Comparison of ENCODE assay signal across 8 mouse cellular contexts in genomic region chr15:99651984-99652872, GRCm38 (mm10). TPM values are rescaled to one million over a fixed set of nuclear protein-coding genes. Genes with fewer than 3 reads are reported as not detected.
DNase-seq lines count a peak whose midpoint lies in the region; ATAC-seq and TF ChIP-seq lines count a peak whose summit lies in the region.

No protein-coding gene starts in this region.

- no peak for TF ChIP-seq CTCF in intestine, postnatal 0 days (IDR thresholded peaks at IDR 0.05; ENCODE audit: low read depth)

- peaks cover 46% of the 10 kb centered on the region for H3K27me3 ChIP-seq in kidney, embryonic 15.5 days
- H3K27me3 ChIP-seq in embryonic facial prominence, embryonic 13.5 days = peaks cover 48% of the 10 kb centered on the region
- no peaks in the 10 kb centered on the region for H3K27me3 ChIP-seq in intestine, postnatal 0 days (replicated peaks; ENCODE audit: control insufficient read depth, insufficient read depth, low read length)

- H3K4me1 ChIP-seq in kidney, embryonic 15.5 days = peaks cover 49% of the 10 kb centered on the region
- peaks cover 54% of the 10 kb centered on the region for H3K4me1 ChIP-seq in embryonic facial prominence, embryonic 13.5 days
- no peaks in the 10 kb centered on the region for H3K4me1 ChIP-seq in intestine, postnatal 0 days (replicated peaks; ENCODE audit: control insufficient read depth, insufficient read depth, low read length)

- peak overlapping the region; percentile 96 for H3K4me3 ChIP-seq in kidney, embryonic 15.5 days (replicated peaks)
- peak overlapping the region; percentile 85 for H3K4me3 ChIP-seq in embryonic facial prominence, embryonic 13.5 days
- peak overlapping the region; percentile 71 for H3K4me3 ChIP-seq in intestine, postnatal 0 days (ENCODE audit: low read depth, low read length)

- H3K27ac ChIP-seq in kidney, embryonic 15.5 days = no peak overlapping the region
- H3K27ac ChIP-seq in embryonic facial prominence, embryonic 13.5 days = no peak overlapping the region
- no peak overlapping the region for H3K27ac ChIP-seq in intestine, postnatal 0 days (ENCODE audit: low read depth, low read length)

- whole genome bisulfite sequencing in kidney, embryonic 15.5 days = 70% methylated on average over 10 of the region's 10 CpGs
- WGBS in embryonic facial prominence, embryonic 13.5 days = 67% methylated on average over 10 of the region's 10 CpGs
- WGBS in intestine, postnatal 0 days = 51% methylated on average over 10 of the region's 10 CpGs

- H3K4me2 ChIP-seq in kidney, embryonic 15.5 days = peak overlapping the region; percentile 80
- peak overlapping the region; percentile 80 for H3K4me2 ChIP-seq in embryonic facial prominence, embryonic 13.5 days
- peak overlapping the region; percentile 95 for H3K4me2 ChIP-seq in intestine, postnatal 0 days (replicated peaks; ENCODE audit: low read depth)

- no peak for DNase-seq in kidney, postnatal 14 days
- no peak for DNase-seq in adrenal gland, postnatal 36 days
- no peak for DNase-seq in layer of hippocampus, adult 11-12 months (ENCODE audit: low spot score)
- DNase-seq in kidney, adult 11 months = no peak

- peak overlapping the region; percentile 92; the same call in 1 of the 2 replicates for H3K9ac ChIP-seq in kidney, embryonic 15.5 days
- 0 out of 2 replicates have a peak overlapping the region, but pooled peaks have one; percentile 22 for H3K9ac ChIP-seq in embryonic facial prominence, embryonic 13.5 days
- H3K9ac ChIP-seq in intestine, postnatal 0 days (ENCODE audit: low read depth, low read length) = no peak overlapping the region

- no peaks in the 10 kb centered on the region for H3K36me3 ChIP-seq in kidney, embryonic 15.5 days
- H3K36me3 ChIP-seq in embryonic facial prominence, embryonic 13.5 days = no peaks in the 10 kb centered on the region
- H3K36me3 ChIP-seq in intestine, postnatal 0 days (ENCODE audit: control insufficient read depth, insufficient read depth) = no peaks in the 10 kb centered on the region

- ATAC-seq in kidney, embryonic 15.5 days (replicated peaks; ENCODE audit: low FRiP score) = no peak
- ATAC-seq in embryonic facial prominence, embryonic 13.5 days (ENCODE audit: insufficient number of reproducible peaks, insufficient read depth, low FRiP score, low TSS enrichment, low read depth) = no peak
- ATAC-seq in intestine, postnatal 0 days = no peak
- ATAC-seq in monocyte, adult 5-6 weeks (replicated peaks; ENCODE audit: insufficient number of reproducible peaks, low FRiP score, low TSS enrichment, poor library complexity, severe bottlenecking) = peak; percentile 25; the same call in 1 of the 2 replicates

- no peaks in the 10 kb centered on the region for H3K9me3 ChIP-seq in kidney, embryonic 15.5 days (replicated peaks)
- no peaks in the 10 kb centered on the region for H3K9me3 ChIP-seq in embryonic facial prominence, embryonic 13.5 days
- no peaks in the 10 kb centered on the region for H3K9me3 ChIP-seq in intestine, postnatal 0 days (ENCODE audit: control insufficient read depth)

RNA-seq across cellular contexts. Expression of gene Racgap1, which starts 0.8 kb away (rescaled TPM):
- polyA plus RNA-seq in kidney, embryonic 15.5 days (2015; fragmentation: Nextera tagmentation; extraction: Ambion mirVana) = 141 and 147 TPM in 2 replicates
- 131 and 132 TPM in 2 replicates for polyA plus RNA-seq in embryonic facial prominence, embryonic 13.5 days (2015; fragmentation: Nextera tagmentation; extraction: Ambion mirVana)
- 23.2 and 25.7 TPM in 2 replicates for polyA plus RNA-seq in intestine, postnatal 0 days (2015; fragmentation: Nextera tagmentation; extraction: Ambion mirVana)
- 16.4 to 36.9 TPM (median 17.8 TPM) in 3 replicates for total RNA-seq in monocyte, adult 5-6 weeks (2017)
- total RNA-seq in adrenal gland, postnatal 36 days (2021) = 1 to 10 TPM; 7.6 to 7.7 TPM

RNA-seq across cellular contexts. Expression of gene Asic1, which starts 17.9 kb away (rescaled TPM):
- 1.4 and 1.8 TPM in 2 replicates for polyA plus RNA-seq in kidney, embryonic 15.5 days (2015; fragmentation: Nextera tagmentation; extraction: Ambion mirVana)
- 3.3 and 4.2 TPM in 2 replicates for polyA plus RNA-seq in embryonic facial prominence, embryonic 13.5 days (2015; fragmentation: Nextera tagmentation; extraction: Ambion mirVana)
- polyA plus RNA-seq in intestine, postnatal 0 days (2015; fragmentation: Nextera tagmentation; extraction: Ambion mirVana) = 1.4 and 2.1 TPM in 2 replicates
- total RNA-seq in monocyte, adult 5-6 weeks (2017) = not detected in 3 replicates
- under 1 TPM; 0.53 to 0.56 TPM for total RNA-seq in adrenal gland, postnatal 36 days (2021)

RNA-seq across cellular contexts. Expression of gene Smarcd1, which starts 49.7 kb away (rescaled TPM):
- polyA plus RNA-seq in kidney, embryonic 15.5 days (2015; fragmentation: Nextera tagmentation; extraction: Ambion mirVana) = 55.3 and 57.4 TPM in 2 replicates
- 55.0 and 73.1 TPM in 2 replicates for polyA plus RNA-seq in embryonic facial prominence, embryonic 13.5 days (2015; fragmentation: Nextera tagmentation; extraction: Ambion mirVana)
- 13.2 and 13.3 TPM in 2 replicates for polyA plus RNA-seq in intestine, postnatal 0 days (2015; fragmentation: Nextera tagmentation; extraction: Ambion mirVana)
- 24.4 to 29.5 TPM (median 24.5 TPM) in 3 replicates for total RNA-seq in monocyte, adult 5-6 weeks (2017)
- 10 to 100 TPM; 40.8 to 51.2 TPM for total RNA-seq in adrenal gland, postnatal 36 days (2021)

RNA-seq across cellular contexts. Expression of gene Aqp6, which starts 51.0 kb away (rescaled TPM):
- polyA plus RNA-seq in kidney, embryonic 15.5 days (2015; fragmentation: Nextera tagmentation; extraction: Ambion mirVana) = 0.08 TPM in 1 of 2 replicates, not detected in the other
- not detected in 2 replicates for polyA plus RNA-seq in embryonic facial prominence, embryonic 13.5 days (2015; fragmentation: Nextera tagmentation; extraction: Ambion mirVana)
- polyA plus RNA-seq in intestine, postnatal 0 days (2015; fragmentation: Nextera tagmentation; extraction: Ambion mirVana) = not detected in 2 replicates
- not detected in 3 replicates for total RNA-seq in monocyte, adult 5-6 weeks (2017)
- total RNA-seq in adrenal gland, postnatal 36 days (2021) = not detected

RNA-seq across cellular contexts. Expression of gene Gm17349, which starts 53.1 kb away (rescaled TPM):
- polyA plus RNA-seq in kidney, embryonic 15.5 days (2015; fragmentation: Nextera tagmentation; extraction: Ambion mirVana) = not detected in 2 replicates
- polyA plus RNA-seq in embryonic facial prominence, embryonic 13.5 days (2015; fragmentation: Nextera tagmentation; extraction: Ambion mirVana) = not detected in 2 replicates
- polyA plus RNA-seq in intestine, postnatal 0 days (2015; fragmentation: Nextera tagmentation; extraction: Ambion mirVana) = 1.2 and 3.0 TPM in 2 replicates
- 11.3 TPM in 1 of 3 replicates, not detected in the others for total RNA-seq in monocyte, adult 5-6 weeks (2017)
- total RNA-seq in adrenal gland, postnatal 36 days (2021) = 10 to 100 TPM; 19.6 to 24.6 TPM
